Mouse (Mus musculus) C2C12 (cell line): ENCODE data around the gene Nmur2. TPM values are rescaled to one million over a fixed set of nuclear protein-coding genes. Genes with fewer than 3 reads are reported as not detected.

ENCODE experiments used
- H3K27me3 ChIP-seq: one replicate; pipeline ENCODE4 v1.6.1; 2011; ENCODE audit not compliant: control insufficient read depth, insufficient read depth, insufficient read length
- H3K36me3 ChIP-seq: one replicate; pipeline ENCODE4 v1.6.1; 2011; ENCODE audit not compliant: control insufficient read depth, insufficient read depth
- H3K4me3 ChIP-seq: one replicate; pipeline ENCODE4 v1.5.1; 2011; ENCODE audit warnings: mild to moderate bottlenecking, control low read depth; ENCODE audit not compliant: poor library complexity, insufficient read depth, severe bottlenecking
- H3K79me2 ChIP-seq: one replicate; pipeline ENCODE4 v1.6.1; 2011; ENCODE audit not compliant: control insufficient read depth, insufficient read depth
- H3K79me3 ChIP-seq: one replicate; pipeline ENCODE4 v1.6.1; 2011; ENCODE audit warnings: low read depth, control low read depth
- H3ac ChIP-seq: one replicate; pipeline ENCODE3; 2011; ENCODE audit warnings: low read depth; ENCODE audit not compliant: control insufficient read depth, insufficient read length
- CEBPB ChIP-seq: IDR thresholded peaks from one replicate; pipeline ENCODE4 v1.6.1; 2011; ENCODE audit warnings: low read depth, mild to moderate bottlenecking, control low read depth, moderate library complexity
- CTCF ChIP-seq: IDR thresholded peaks from one replicate; pipeline ENCODE4 v1.5.1; 2011; ENCODE audit not compliant: control insufficient read depth, insufficient read depth, insufficient read length
- FOSL1 ChIP-seq: IDR thresholded peaks from one replicate; pipeline ENCODE4 v1.8.0; 2011; ENCODE audit warnings: mild to moderate bottlenecking, low read length; ENCODE audit not compliant: poor library complexity, insufficient read depth, severe bottlenecking
- MAX ChIP-seq: IDR thresholded peaks from one replicate; pipeline ENCODE4 v1.6.1; 2011; ENCODE audit warnings: mild to moderate bottlenecking, control low read depth
- MYOD1 ChIP-seq: IDR thresholded peaks from one replicate; pipeline ENCODE4 v1.6.1; 2011; ENCODE audit warnings: low read depth; ENCODE audit not compliant: control insufficient read depth, insufficient read length
- MYOG ChIP-seq: IDR thresholded peaks from one replicate; pipeline ENCODE4 v1.6.1; 2011; ENCODE audit not compliant: control insufficient read depth, insufficient read length; ENCODE audit errors: extremely low read depth
- USF1 ChIP-seq: IDR thresholded peaks from one replicate; pipeline ENCODE4 v1.6.1; 2011; ENCODE audit warnings: low read depth, mild to moderate bottlenecking, control low read depth, moderate library complexity
- polyA plus RNA-seq: library from polyadenylated mRNA; unstranded; fragments of >200 nt; fragmentation: generic; extraction: Trizol; gene quantifications from one replicate; pipeline ENCODE4 v1.2.1, GENCODE M21; 2012; ENCODE audit warnings: missing spikeins

Gene Nmur2
- polyA plus RNA-seq, 1 experiment = not detected

DNA sequence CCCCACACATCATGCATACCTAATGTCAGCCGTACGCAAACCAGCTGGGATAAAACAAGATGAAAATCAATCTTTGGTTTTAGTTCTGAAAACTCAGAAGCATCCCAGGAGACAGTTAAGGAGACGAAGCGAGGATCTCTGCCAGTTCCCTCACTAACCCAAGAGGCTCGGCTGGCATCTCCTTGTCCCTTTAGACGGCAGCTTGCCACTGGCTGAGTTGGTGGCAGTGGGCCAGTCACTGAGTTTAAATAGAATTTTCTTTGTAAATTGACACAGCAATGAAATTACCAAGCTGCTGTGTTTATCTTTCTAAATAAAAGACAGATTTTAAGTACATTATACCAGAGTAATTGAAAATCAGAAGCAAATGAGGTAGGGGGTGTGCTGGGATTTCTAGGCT lies 62.7 kb downstream of the Nmur2 start:
- H3K27me3 ChIP-seq = no peaks in the 10 kb centered on the region
- no peaks in the 10 kb centered on the region for H3K36me3 ChIP-seq
- no peaks in the 10 kb centered on the region for H3K79me2 ChIP-seq
- no peak overlapping the region for H3K4me3 ChIP-seq
- H3ac ChIP-seq = no peak overlapping the region
- no peak for TF ChIP-seq MAX
- no peak for TF ChIP-seq FOSL1
- no peak for TF ChIP-seq MYOG
- no peak for TF ChIP-seq MYOD1
- no peak for TF ChIP-seq CTCF
- no peak for TF ChIP-seq CEBPB
- TF ChIP-seq USF1 = no peak
- no peaks in the 10 kb centered on the region for H3K79me3 ChIP-seq
